Mouse (Mus musculus): ENCODE data around the gene Gm3625. TPM values are rescaled to one million over a fixed set of nuclear protein-coding genes. Genes with fewer than 3 reads are reported as not detected.

Gm3625 gene
- polyA plus RNA-seq, 1 experiment from 2014 or later = not detected

DNA sequence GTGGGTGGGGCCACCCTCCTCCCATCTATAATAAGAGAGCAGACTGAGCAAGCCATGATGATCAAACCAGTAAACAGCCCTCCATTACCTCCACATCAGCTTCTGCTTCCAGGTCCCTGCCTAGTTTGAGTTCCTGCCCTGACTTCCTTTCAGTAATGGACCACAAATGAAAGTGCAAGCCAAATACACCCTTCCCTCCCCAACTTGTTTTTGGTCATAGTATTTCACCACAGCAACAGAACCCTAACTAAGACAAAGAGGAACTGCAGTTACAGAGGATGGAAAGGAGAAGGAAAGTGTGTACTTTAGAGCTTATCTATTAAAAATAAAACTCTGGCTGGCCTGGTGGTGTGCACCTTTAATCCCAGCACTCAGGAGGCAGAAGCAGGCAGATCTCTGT, 47.3 kb downstream of the Gm3625 start:
- Histone ChIP-seq H3K27me3 (ENCODE audit: control insufficient read depth, insufficient read depth, low read length) (no peaks in the 10 kb centered on the region), H3K9me3 (ENCODE audit: control insufficient read depth, low read length) (no peaks in the 10 kb centered on the region), H3K36me3 (ENCODE audit: control insufficient read depth, insufficient read depth, low read length) (no peaks in the 10 kb centered on the region), H3K4me3 (ENCODE audit: low read depth, low read length) (no peak overlapping the region), H3K4me1 (ENCODE audit: control insufficient read depth, insufficient read depth, low read length) (no peaks in the 10 kb centered on the region; the same call in 1 of the 2 replicates), H3K27ac (ENCODE audit: low read depth, low read length) (no peak overlapping the region), H3K4me2 (no peak overlapping the region), H3K9ac (ENCODE audit: low read length) (no peak overlapping the region)
- ATAC-seq (ENCODE audit: low FRiP score) (no peak), DNase-seq (ENCODE audit: low spot score, missing footprints) (no peak)

- H3K4me2 ChIP-seq = no peak overlapping the region
- 94% methylated on average over 5 of the region's 5 CpGs for WGBS
- H3K9me3 ChIP-seq (ENCODE audit: control insufficient read depth, low read length) = no peaks in the 10 kb centered on the region
- no peak overlapping the region for H3K9ac ChIP-seq (ENCODE audit: low read length)
- no peak for DNase-seq (ENCODE audit: low spot score, missing footprints)
- H3K27me3 ChIP-seq (ENCODE audit: control insufficient read depth, insufficient read depth, low read length) = no peaks in the 10 kb centered on the region
- H3K36me3 ChIP-seq (ENCODE audit: control insufficient read depth, insufficient read depth, low read length) = no peaks in the 10 kb centered on the region
- H3K4me1 ChIP-seq (ENCODE audit: control insufficient read depth, insufficient read depth, low read length) = no peaks in the 10 kb centered on the region; the same call in 1 of the 2 replicates
- H3K27ac ChIP-seq (ENCODE audit: low read depth, low read length) = no peak overlapping the region
- no peak for ATAC-seq (ENCODE audit: low FRiP score)
- H3K4me3 ChIP-seq (ENCODE audit: low read depth, low read length) = no peak overlapping the region
Measured at GRCm38 (mm10) chr12:4544400-4544919, 48.3 kb downstream of the Gm3625 start.

Other genes starting within 250 kb of the Gm3625 start
- gene Ncoa1, start 115.7 kb downstream of the Gm3625 start, polyA plus RNA-seq (2014; fragmentation: Nextera tagmentation; extraction: Ambion mirVana) = 4.7 and 4.9 TPM in 2 replicates
- 13.8 and 16.6 TPM in 2 replicates for gene Itsn2, start 289 bp downstream of the Gm3625 start, polyA plus RNA-seq (2014; fragmentation: Nextera tagmentation; extraction: Ambion mirVana)
- 0.19 and 0.41 TPM in 2 replicates for gene Fam228a, start 145.5 kb upstream of the Gm3625 start, polyA plus RNA-seq (2014; fragmentation: Nextera tagmentation; extraction: Ambion mirVana)
- gene Pfn4, start 176.1 kb upstream of the Gm3625 start, polyA plus RNA-seq (2014; fragmentation: Nextera tagmentation; extraction: Ambion mirVana) = 3.8 and 6.2 TPM in 2 replicates
- 4.2 and 4.3 TPM in 2 replicates for gene Fam228b, start 176.3 kb upstream of the Gm3625 start, polyA plus RNA-seq (2014; fragmentation: Nextera tagmentation; extraction: Ambion mirVana)
- gene Sf3b6, start 224.6 kb upstream of the Gm3625 start, polyA plus RNA-seq (2014; fragmentation: Nextera tagmentation; extraction: Ambion mirVana) = 367 and 402 TPM in 2 replicates
- gene Fkbp1b, start 248.7 kb upstream of the Gm3625 start, polyA plus RNA-seq (2014; fragmentation: Nextera tagmentation; extraction: Ambion mirVana) = 6.3 and 9.0 TPM in 2 replicates

All from midbrain, embryonic 11.5 days (tissue).